Mouse (Mus musculus) mature B cell (primary cell): ENCODE results near the gene Gm10037.
"Not testable (repeated sequence)": the region's sequence is repeated elsewhere in the genome, so short reads cannot be mapped to it uniquely, and the experiment has no call there.

ENCODE experiments used
- in situ Hi-C: fragments of 300-500 bp; cut with MboI; formaldehyde crosslinking; loops from 2 replicates; pipeline ENCODE4 v1.14.3; 2019

Gm10037 gene

DNA sequence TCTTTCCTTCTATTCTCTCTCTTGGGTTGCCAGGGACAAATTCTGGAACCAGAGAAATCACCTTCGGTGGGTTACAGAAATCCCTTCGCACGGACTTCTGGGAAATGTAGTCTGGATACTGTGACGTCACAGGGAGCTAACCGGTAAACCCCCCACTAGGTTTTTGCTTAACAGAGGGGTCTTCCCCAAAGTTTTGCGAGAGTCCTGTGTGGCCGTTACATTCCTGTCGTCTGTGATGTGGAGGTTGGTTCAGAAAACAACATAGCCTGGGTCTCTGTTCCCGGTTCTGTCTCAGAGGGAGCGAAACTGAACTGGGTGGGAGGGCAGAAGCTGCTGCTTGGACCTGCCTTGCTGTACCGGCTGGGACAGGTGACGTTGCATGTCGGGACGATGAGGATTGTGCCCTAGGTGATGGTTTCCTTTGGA, at the start of gene Gm10037:
TSS of gene Gm10037 (plus strand) at position 196 of the 426 bp plus-strand sequence.
- in situ Hi-C loops: no loop called here

DNA sequence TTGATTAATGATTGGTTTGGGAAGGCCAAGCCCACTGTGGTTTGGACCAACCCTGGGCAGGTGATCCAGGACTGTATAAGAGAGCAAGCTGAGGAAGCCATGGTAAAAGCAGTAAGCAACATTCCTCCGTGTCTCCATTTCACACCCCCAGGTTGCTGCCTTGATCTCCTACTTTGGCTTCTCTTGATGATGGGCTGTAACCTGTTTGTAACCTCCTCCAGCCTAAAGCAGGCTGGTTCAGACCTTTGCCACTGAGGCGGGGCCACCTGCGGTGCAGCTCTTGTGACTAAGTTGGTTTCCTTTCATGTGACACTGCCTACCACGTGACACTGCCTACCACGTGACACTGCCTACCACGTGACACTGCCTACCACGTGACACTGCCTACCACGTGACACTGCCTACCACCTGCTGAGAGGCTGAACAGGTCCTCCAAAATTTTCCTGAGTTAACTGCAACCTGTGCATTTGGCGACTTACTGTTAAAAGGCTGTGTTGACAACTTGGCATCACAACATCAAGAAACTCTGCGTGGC, 38.9 kb upstream of the Gm10037 start:
- in situ Hi-C loops: no loop called here

GRCm38 (mm10) chr13:67798618-67799017, 32.3 kb upstream of the Gm10037 start:
- in situ Hi-C loops: no loop called here

DNA sequence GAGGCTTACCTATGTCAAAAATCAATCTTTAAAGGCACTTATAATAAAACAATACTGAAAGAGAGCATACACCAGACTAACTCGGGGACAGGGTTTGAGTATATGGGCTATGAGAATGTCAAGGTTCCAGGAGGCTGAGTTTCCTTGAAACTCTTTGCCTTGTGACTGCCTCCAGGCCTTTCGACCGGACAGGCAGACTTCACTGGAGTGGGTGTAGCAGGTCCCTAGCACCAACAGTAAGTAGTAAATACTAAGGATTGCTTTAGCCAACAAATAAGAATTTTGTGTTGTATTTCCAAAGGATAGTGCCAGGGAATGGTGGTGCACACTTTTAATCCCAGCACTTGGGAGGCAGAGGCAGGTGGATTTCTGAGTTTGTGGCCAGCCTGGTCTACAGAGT, 31.8 kb upstream of the Gm10037 start:
- in situ Hi-C loops: not testable (repeated sequence)

DNA sequence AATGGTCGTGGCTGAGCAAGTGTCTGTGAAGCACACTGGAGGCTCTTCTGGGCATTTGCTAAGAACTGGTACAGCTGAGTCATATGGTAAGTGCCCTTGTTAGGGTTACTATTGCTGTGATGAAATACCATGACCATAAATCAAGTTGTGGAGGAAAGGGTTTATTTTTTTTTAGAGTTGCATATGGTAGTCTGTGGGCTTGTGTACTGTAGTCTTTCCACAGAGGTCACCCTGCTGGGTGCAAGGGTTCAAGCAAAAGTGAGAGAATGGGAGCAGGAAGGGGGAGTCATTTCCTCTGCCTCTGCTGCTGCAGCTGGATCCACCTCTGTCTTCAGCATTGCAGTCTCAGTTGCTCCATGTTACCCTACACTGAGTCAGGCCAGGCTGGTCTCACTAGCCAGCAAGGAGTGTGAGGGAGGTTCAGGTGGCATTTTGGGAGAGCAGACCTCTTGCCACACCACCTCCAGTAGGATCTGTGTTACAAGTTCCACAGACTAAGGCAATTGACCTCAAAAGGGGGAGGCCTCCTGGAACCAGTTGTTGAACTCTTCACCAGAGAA, 19.2 kb upstream of the Gm10037 start:
- in situ Hi-C loops: no loop called here

DNA sequence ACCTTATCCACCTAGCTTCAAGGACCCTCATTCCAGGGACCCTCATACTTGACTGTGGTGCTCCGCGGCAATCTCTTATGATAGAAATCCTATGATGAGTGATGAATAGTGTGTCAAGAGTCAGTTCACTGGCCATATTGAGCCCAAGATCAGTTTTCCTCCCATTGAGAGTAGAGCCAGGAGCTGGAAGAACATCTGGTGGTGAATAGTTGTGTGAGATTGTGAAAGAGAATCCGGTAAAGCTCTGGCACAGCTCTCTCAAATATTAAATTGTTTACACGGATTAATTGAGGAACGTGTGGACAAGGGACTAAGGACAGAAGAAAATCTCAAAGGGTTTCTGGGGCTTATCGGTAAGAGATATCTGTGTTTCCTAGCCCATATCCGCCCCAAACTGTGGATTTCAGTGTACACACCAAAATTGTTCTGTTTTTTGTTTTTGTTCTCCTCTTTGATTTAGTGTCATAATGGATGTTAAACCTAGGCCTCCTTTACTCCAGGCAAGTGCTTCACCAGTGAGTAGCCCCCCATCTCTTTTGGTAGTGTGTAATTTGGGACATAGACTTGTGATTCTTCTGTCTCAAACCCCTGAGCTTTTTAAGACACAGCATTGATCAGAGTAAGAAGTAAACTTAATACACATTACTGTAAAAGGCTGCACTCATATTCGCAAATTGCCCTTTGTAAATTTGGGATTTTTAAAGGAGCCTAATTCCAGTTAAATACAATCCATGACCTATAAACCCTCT, 17.8 kb upstream of the Gm10037 start:
- in situ Hi-C loops: no loop called here

- in situ Hi-C loops: no loop called here
Observed at GRCm38 (mm10) chr13:67813710-67814660, 16.9 kb upstream of the Gm10037 start, which contains the start of gene Zfp273. Zfp273 (plus strand) TSS chr13:67813740.

DNA sequence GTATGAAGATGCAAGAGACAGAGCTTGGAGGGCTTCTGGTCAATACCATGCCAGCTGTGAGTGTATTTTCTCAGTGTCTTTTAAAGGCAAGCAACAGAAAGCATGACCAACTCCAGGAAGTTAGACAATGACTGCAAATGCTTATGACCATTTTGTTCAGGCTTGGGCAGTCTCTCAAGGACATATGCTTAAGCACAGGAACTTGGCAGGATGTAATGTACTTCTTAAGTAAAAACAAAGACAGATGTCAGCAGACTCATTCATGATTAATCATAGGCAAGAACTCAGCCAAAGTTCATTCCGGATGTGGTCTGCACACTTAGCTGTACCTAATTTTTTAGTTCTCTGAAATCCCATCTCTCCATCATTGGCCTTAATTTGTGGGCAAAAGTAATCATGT, 12.3 kb upstream of the Gm10037 start:
- in situ Hi-C loops: no loop called here

DNA sequence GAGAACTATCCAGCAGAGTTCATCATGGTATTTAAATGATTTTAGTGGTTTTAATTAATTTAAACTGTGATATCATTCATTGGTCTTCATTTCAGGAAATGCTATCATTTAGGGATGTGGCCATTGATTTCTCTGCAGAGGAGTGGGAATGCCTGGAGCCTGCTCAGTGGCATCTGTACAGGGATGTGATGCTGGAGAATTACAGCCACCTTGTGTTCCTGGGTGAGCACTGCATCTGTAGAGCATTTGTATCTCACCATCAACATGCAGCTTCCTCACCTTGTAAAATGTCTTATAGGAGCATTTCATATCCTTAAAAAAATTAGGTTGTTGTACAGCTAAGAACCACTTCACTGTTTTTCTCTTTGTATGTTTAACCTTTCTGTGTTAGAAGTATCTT, 2.2 kb downstream of the Gm10037 start:
- in situ Hi-C loops: not testable (repeated sequence)

DNA sequence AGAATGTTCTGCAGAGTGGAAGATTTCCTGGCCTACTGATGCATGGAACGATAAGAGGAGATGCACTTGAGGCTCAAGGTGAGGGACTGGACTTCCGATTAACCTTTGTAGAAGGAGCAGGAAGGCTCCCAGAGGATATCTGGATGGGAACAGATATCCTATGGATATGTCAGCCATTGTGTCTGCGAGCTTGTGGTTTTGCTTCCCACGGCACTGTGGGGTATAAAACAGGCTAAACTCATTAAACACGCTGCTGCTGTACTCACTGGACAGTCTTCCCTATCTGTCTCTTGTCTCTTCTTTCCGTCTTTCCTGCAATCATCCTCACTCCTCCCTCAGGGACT, 12.8 kb downstream of the Gm10037 start:
- in situ Hi-C loops: no loop called here

GRCm38 (mm10) chr13:67844119-67844852, 13.4 kb downstream of the Gm10037 start:
- in situ Hi-C loops: no loop called here

DNA sequence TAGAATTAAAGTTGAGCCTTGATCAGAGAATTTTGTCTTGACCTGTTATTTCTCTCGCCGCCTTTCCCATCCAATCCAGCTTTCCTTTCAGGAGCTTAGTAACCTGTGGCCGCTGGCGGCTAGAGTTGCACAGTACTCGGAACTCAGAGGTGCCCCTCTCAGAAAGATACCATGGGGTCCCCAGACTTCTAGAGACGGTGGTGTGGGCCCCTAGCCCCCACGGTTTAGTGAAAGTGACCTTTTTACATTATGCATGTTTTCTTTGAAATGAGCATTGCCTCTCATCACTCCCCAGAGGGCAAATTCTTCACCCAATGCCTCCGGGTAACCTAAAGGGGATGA, 13.9 kb downstream of the Gm10037 start:
- in situ Hi-C loops: no loop called here

- in situ Hi-C loops: no loop called here
Observed at GRCm38 (mm10) chr13:67850361-67850760, 19.5 kb downstream of the Gm10037 start.

- in situ Hi-C loops: no loop called here
Observed at GRCm38 (mm10) chr13:67853130-67853529, 22.2 kb downstream of the Gm10037 start.

DNA sequence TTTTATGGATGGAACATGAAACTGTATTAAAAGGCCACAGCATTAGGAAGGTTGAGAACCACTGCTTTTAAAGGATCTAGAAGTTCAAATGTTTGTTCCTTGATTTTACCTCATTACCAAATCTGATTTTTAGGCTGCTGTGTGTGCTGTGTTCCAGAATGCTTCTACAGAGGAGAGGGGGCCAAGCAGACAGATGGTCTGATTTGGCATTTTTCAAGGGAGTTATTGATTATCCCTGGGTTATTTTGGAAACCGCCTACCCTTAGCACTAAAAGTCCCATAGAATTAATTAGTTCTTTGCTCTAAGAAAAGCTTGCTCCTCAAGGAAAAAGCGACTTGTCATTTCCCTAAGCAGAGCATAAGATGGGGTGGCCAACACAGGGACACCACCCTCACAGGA, 23.1 kb downstream of the Gm10037 start:
- in situ Hi-C loops: no loop called here

- in situ Hi-C loops: no loop called here
Observed at GRCm38 (mm10) chr13:67857317-67857716, 26.4 kb downstream of the Gm10037 start.

GRCm38 (mm10) chr13:67862508-67862907, 31.6 kb downstream of the Gm10037 start:
- in situ Hi-C loops: no loop called here

- in situ Hi-C loops: no loop called here
Observed at GRCm38 (mm10) chr13:67863026-67863425, 32.1 kb downstream of the Gm10037 start, which contains the start of gene BC048507. BC048507 (plus strand) TSS chr13:67863326.

DNA sequence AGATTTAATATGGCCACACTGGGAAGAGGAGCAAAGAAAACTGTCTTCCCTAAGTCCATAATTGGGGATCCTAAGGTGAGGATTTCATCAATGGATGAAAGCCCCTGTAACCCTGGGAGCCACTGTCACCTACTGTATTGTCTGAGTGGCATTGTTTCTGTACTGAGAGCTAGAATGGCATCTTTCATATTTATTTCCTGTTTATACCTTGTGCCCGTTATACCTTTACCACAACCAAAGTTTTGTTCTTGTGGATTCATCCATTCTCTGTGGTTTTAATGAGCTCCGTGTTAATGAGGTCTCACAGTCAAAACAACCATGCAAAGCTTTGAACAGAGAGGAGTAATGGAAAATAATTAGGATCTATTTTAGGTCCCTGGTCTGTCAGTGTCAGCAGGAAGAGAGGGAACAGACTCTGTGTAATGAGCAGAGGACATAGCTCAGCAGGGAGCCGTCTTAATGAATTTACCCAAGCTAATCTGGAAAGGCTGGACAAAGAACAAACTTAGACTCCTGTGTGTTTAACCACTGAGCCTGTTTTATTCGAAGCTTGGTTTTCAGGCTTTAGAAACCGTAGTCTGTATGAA, 34.0 kb downstream of the Gm10037 start:
- in situ Hi-C loops: no loop called here

DNA sequence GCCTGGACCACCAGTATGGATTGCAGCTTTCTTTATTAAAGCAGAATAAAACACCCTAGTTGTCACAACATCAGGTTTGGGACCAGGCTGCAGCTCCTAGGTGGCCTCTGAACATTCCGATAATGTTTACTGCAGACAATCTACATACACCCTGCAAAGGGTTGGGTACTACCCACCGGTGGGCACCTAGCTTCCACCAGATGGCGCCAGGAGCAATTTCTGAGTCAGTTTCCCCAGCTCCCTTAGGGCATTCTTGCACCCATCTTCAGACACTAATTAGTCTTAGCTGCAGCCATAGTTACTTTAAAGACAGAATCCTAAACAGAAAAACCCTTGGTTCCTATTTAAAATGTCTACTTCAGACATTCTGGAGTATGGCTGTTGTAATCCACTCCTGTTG, 37.0 kb downstream of the Gm10037 start:
- in situ Hi-C loops: no loop called here

DNA sequence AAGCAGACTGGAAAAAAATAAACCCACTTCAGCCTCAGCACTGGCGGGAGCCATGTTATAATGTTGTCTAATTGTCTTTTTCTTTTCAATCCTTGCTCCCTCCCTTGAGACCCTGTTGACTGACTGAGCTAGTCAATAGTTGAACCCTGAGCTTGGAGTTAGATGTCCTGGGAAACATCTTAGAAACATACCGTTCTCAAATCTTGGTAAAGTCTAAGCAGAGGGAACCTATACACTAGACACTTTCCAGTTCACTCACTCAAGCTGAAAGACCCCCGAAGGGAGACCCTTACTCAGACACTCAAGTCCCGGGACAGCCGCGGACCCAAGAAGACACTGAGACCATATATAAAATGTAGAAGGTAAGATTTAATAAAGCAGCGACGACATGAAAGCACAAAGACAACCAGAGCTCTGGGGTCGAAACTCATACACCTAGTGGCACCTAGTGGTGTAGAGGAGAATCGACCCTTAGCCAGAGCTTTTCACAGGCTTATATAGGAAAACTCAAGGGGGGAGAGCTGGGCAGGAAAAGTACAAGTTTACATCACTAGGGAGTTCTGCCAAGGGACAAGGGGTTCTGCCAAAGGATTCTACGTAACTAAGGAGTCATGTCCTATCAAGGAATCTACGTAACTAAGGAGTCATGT, 45.3 kb downstream of the Gm10037 start:
- in situ Hi-C loops: not testable (repeated sequence)
